Mouse (Mus musculus): ENCODE measurements around the gene Nacc2. TPM values are rescaled to one million over a fixed set of nuclear protein-coding genes. Genes with fewer than 3 reads are reported as not detected.

Nacc2 gene
- polyA plus RNA-seq, 1 experiment from 2014 or later = 5.1 TPM

GRCm38 (mm10) chr2:26146337-26147042 lies 23.5 kb upstream of the Nacc2 start:
- peaks cover 11% of the 10 kb centered on the region for H3K4me1 ChIP-seq
- H3K27ac ChIP-seq = no peak overlapping the region
- H3K36me3 ChIP-seq = no peaks in the 10 kb centered on the region
- WGBS = 64% methylated on average over 7 of the region's 7 CpGs
- H3K27me3 ChIP-seq (ENCODE audit: insufficient read depth, poor library complexity, severe bottlenecking) = no peaks in the 10 kb centered on the region
- H3K9me3 ChIP-seq = no peaks in the 10 kb centered on the region
- no peak overlapping the region for H3K4me3 ChIP-seq
- no peak for DNase-seq (ENCODE audit: low spot score)

GRCm38 (mm10) chr2:26145113-26145512 lies 22.1 kb upstream of the Nacc2 start:
- no peak for DNase-seq (ENCODE audit: low spot score)
- Histone ChIP-seq H3K27ac (no peak overlapping the region), H3K9me3 (no peaks in the 10 kb centered on the region), H3K4me3 (no peak overlapping the region), H3K36me3 (no peaks in the 10 kb centered on the region), H3K27me3 (ENCODE audit: insufficient read depth, poor library complexity, severe bottlenecking) (no peaks in the 10 kb centered on the region), H3K4me1 (peaks cover 19% of the 10 kb centered on the region)
- 76% methylated on average over 4 of the region's 4 CpGs for WGBS

- Histone ChIP-seq H3K36me3 (no peaks in the 10 kb centered on the region), H3K4me1 (peaks cover 25% of the 10 kb centered on the region), H3K4me3 (no peak overlapping the region), H3K27me3 (ENCODE audit: insufficient read depth, poor library complexity, severe bottlenecking) (no peaks in the 10 kb centered on the region), H3K9me3 (no peaks in the 10 kb centered on the region), H3K27ac (no peak overlapping the region)
- no peak for DNase-seq (ENCODE audit: low spot score)
- WGBS = 72% methylated on average over 4 of the region's 4 CpGs
Observed at GRCm38 (mm10) chr2:26144331-26144730, 21.3 kb upstream of the Nacc2 start.

GRCm38 (mm10) chr2:26143556-26143955 lies 20.5 kb upstream of the Nacc2 start:
- peaks cover 33% of the 10 kb centered on the region for H3K4me1 ChIP-seq
- no peak overlapping the region for H3K27ac ChIP-seq
- WGBS = 72% methylated on average over 2 of the region's 2 CpGs
- H3K9me3 ChIP-seq = no peaks in the 10 kb centered on the region
- 0 out of 2 replicates have a peak, but pooled peaks cover 1% of the 10 kb centered on the region for H3K36me3 ChIP-seq
- H3K27me3 ChIP-seq (ENCODE audit: insufficient read depth, poor library complexity, severe bottlenecking) = no peaks in the 10 kb centered on the region
- no peak for DNase-seq (ENCODE audit: low spot score)
- H3K4me3 ChIP-seq = no peak overlapping the region

DNA sequence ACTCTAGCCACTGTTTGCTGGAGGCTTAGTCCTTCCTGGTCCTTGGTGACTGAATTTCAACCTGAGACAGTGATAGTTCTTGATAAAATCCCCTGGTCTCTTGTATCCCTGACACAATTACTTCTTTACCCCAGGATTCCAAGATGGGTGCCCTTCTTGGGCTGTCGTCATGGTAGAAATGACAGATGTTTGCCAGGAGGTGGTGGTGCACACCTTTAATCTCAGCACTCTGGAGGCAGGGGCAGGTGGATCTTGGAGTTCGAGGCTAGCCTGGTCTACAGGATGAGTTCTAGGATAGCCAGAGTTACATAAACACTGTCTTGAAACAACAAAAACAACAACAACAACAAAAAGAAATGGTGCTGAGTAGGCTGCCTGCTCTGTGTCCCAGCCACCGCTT lies 20.0 kb upstream of the Nacc2 start:
- Histone ChIP-seq H3K27ac (no peak overlapping the region), H3K27me3 (ENCODE audit: insufficient read depth, poor library complexity, severe bottlenecking) (no peaks in the 10 kb centered on the region), H3K9me3 (no peaks in the 10 kb centered on the region), H3K36me3 (peaks cover 5% of the 10 kb centered on the region; the same call in 1 of the 2 replicates), H3K4me3 (no peak overlapping the region), H3K4me1 (peaks cover 35% of the 10 kb centered on the region)
- WGBS = 78% methylated on average over 3 of the region's 3 CpGs
- no peak for DNase-seq (ENCODE audit: low spot score)

DNA sequence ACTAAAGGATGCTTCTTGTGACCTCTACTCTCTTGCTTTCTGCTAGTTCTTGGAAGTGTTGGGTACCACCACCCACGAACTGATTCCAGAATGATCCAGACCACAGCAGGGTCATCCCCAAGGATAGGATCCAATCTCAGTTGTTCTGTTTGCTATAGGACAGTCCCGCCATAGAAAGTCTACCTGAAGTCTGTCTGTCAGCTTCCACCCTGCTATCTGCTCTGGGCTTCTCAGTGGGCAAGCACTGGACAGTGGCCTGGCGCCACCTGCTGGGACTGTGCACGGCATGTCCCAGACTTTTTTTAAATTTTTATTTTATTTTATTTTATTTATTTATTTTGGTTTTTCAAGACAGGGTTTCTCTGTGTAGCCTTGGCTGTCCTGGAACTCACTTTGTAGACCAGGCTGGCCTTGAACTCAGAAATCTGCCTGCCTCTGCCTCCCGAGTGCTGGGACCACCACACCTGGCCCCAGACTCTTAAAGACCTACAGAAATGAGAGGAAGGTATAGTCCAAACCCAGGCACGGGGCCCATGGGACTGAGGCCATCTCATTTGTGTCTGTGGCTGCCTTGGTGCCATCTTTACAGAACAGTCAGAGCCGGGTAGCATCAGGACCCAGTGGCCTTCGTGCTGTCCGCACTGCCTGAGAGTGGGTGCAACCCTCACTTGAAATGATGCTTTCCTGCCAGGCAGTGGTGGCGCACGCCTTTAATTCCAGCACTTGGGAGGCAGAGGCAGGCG lies 19.0 kb upstream of the Nacc2 start:
- peaks cover 34% of the 10 kb centered on the region for H3K4me1 ChIP-seq
- DNase-seq (ENCODE audit: low spot score) = peak; percentile 85
- 0 out of 2 replicates have a peak overlapping the region, but pooled peaks have one; percentile 96 for H3K27ac ChIP-seq
- H3K27me3 ChIP-seq (ENCODE audit: insufficient read depth, poor library complexity, severe bottlenecking) = no peaks in the 10 kb centered on the region
- WGBS = 65% methylated on average over 12 of the region's 12 CpGs
- no peaks in the 10 kb centered on the region for H3K9me3 ChIP-seq
- H3K4me3 ChIP-seq = no peak overlapping the region
- peaks cover 5% of the 10 kb centered on the region; the same call in 1 of the 2 replicates for H3K36me3 ChIP-seq

- Histone ChIP-seq H3K4me1 (peaks cover 34% of the 10 kb centered on the region), H3K27me3 (ENCODE audit: insufficient read depth, poor library complexity, severe bottlenecking) (no peaks in the 10 kb centered on the region), H3K36me3 (peaks cover 11% of the 10 kb centered on the region; the same call in 1 of the 2 replicates), H3K9me3 (no peaks in the 10 kb centered on the region), H3K4me3 (peak overlapping the region; percentile 78), H3K27ac (peak overlapping the region; percentile 96)
- DNase-seq (ENCODE audit: low spot score) = no peak
- WGBS = 17% methylated on average over 6 of the region's 6 CpGs
Observed at GRCm38 (mm10) chr2:26140903-26141302, 17.9 kb upstream of the Nacc2 start.

DNA sequence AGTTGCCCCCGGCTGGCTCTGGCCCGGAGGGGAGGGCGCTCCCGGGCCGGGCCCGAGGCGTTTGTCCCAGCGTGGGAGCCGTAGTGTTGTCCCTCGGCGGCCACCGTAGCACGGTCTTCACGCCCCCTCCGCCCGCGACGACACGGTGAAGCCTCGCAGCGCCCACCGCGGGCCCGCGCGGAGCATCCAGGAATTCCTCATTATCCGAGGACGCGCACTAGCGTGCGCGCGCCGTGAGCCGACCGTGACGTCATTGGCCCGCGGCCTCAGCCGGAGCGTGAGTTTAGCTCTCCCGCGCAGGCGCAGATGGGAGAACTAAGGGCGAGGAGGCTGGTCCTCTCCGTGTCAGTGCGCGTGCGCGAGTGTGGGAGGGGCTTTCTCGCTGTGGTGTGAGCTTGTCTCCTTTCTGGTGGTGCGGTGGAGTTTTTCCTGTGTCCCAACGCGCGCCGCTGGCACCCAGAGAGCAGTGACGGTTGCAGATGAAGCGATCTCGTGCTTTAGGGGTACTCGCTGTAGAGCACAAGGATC lies 17.3 kb upstream of the Nacc2 start:
- H3K9me3 ChIP-seq = no peaks in the 10 kb centered on the region
- peak; percentile 99 for DNase-seq (ENCODE audit: low spot score)
- H3K36me3 ChIP-seq = peaks cover 11% of the 10 kb centered on the region; the same call in 1 of the 2 replicates
- peak overlapping the region; percentile 78 for H3K4me3 ChIP-seq
- H3K27me3 ChIP-seq (ENCODE audit: insufficient read depth, poor library complexity, severe bottlenecking) = no peaks in the 10 kb centered on the region
- peak overlapping the region; percentile 96 for H3K27ac ChIP-seq
- H3K4me1 ChIP-seq = peaks cover 34% of the 10 kb centered on the region
- WGBS = under 1% methylated on average over 60 of the region's 60 CpGs

GRCm38 (mm10) chr2:26139545-26140206 lies 16.7 kb upstream of the Nacc2 start:
- peak; percentile 86 for DNase-seq (ENCODE audit: low spot score)
- H3K9me3 ChIP-seq = no peaks in the 10 kb centered on the region
- under 1% methylated on average over 60 of the region's 60 CpGs for WGBS

DNA sequence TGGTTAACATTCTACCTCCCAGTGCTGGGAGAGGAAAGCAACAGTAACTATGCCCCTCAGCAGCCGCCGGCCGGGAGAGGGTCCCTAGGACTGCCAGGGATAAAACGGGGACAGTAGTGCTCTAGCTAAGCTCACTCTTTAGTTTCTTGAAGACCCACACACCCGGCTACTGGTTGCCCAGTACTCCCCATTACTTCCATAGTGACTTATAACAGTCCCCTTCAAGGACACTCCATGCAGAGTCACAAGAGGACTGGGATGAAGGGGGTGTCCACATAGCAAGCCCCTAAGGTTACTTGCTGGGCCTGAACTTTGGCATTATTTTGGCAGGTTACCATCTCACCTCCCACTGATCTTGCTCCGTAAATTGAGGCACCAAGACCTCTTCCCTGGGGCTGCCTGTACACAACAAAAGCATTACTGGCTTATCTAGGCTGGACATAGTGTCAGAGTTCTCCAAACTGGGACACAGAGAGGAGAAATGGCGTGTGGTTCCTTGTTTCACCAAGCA lies 16.1 kb upstream of the Nacc2 start:
- Histone ChIP-seq H3K4me3 (peak overlapping the region; percentile 78), H3K9me3 (no peaks in the 10 kb centered on the region), H3K27ac (peak overlapping the region; percentile 96), H3K36me3 (peaks cover 11% of the 10 kb centered on the region; the same call in 1 of the 2 replicates), H3K4me1 (peaks cover 35% of the 10 kb centered on the region), H3K27me3 (ENCODE audit: insufficient read depth, poor library complexity, severe bottlenecking) (no peaks in the 10 kb centered on the region)
- WGBS = 46% methylated on average over 7 of the region's 7 CpGs
- DNase-seq (ENCODE audit: low spot score) = no peak

More at GRCm38 (mm10) chr2:26139545-26140206, 16.7 kb upstream of the Nacc2 start:
- peak overlapping the region; percentile 78 for H3K4me3 ChIP-seq
- H3K4me1 ChIP-seq = peaks cover 34% of the 10 kb centered on the region
- H3K27me3 ChIP-seq (ENCODE audit: insufficient read depth, poor library complexity, severe bottlenecking) = no peaks in the 10 kb centered on the region
- H3K36me3 ChIP-seq = peaks cover 11% of the 10 kb centered on the region; the same call in 1 of the 2 replicates
- H3K27ac ChIP-seq = peak overlapping the region; percentile 96

- H3K36me3 ChIP-seq = peaks cover 11% of the 10 kb centered on the region; the same call in 1 of the 2 replicates
- H3K27me3 ChIP-seq (ENCODE audit: insufficient read depth, poor library complexity, severe bottlenecking) = no peaks in the 10 kb centered on the region
- H3K4me1 ChIP-seq = peaks cover 40% of the 10 kb centered on the region
- peak overlapping the region; percentile 78 for H3K4me3 ChIP-seq
- H3K9me3 ChIP-seq = no peaks in the 10 kb centered on the region
- DNase-seq (ENCODE audit: low spot score) = peak; percentile 93
- WGBS = 57% methylated on average over 31 of the region's 31 CpGs
- peak overlapping the region; percentile 96 for H3K27ac ChIP-seq
Observed at GRCm38 (mm10) chr2:26138252-26139033, 15.4 kb upstream of the Nacc2 start.

DNA sequence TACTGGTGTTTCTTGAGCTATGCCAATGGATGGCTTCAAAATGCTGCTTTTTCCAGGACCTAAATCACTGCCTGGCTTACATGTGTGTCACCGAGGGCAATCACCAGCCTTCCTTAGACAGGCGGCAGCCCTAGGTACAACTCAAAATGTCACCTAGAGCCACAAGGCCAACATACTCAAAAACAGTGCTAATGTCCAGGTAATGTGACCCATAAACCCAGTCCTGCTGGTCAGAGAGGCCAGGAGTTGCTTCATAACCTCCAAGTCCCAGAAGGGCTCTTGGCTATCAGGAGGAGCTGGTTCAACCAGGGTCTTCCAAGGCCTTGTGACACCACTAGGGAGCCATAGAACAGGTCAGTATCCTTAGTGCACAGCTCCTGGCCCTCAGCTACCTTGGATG lies 11.6 kb upstream of the Nacc2 start:
- peaks cover 41% of the 10 kb centered on the region for H3K4me1 ChIP-seq
- WGBS = 90% methylated on average over 2 of the region's 2 CpGs
- no peaks in the 10 kb centered on the region for H3K27me3 ChIP-seq (ENCODE audit: insufficient read depth, poor library complexity, severe bottlenecking)
- H3K36me3 ChIP-seq = peaks cover 11% of the 10 kb centered on the region; the same call in 1 of the 2 replicates
- no peaks in the 10 kb centered on the region for H3K9me3 ChIP-seq
- DNase-seq (ENCODE audit: low spot score) = no peak
- no peak overlapping the region for H3K4me3 ChIP-seq
- no peak overlapping the region; the same call in 1 of the 2 replicates for H3K27ac ChIP-seq

All from heart, embryonic 10.5 days (tissue).